Mouse (Mus musculus): ENCODE data around the gene Spo11. TPM values are rescaled to one million over a fixed set of nuclear protein-coding genes. Genes with fewer than 3 reads are reported as not detected.

The Spo11 gene
- polyA plus RNA-seq, 1 experiment from 2014 or later = 1.8 TPM

GRCm38 (mm10) chr2:172996207-172996606 is 18.7 kb downstream of the Spo11 start:
- WGBS = 26% methylated on average over 4 of the region's 4 CpGs
- no peaks in the 10 kb centered on the region for H3K36me3 ChIP-seq (ENCODE audit: control insufficient read depth, insufficient read depth, low read length)
- H3K4me2 ChIP-seq (ENCODE audit: low read length) = no peak overlapping the region
- no peak overlapping the region for H3K9ac ChIP-seq (ENCODE audit: low read depth, low read length)
- no peaks in the 10 kb centered on the region for H3K9me3 ChIP-seq (ENCODE audit: control insufficient read depth, low read length)
- no peaks in the 10 kb centered on the region for H3K27me3 ChIP-seq (replicated peaks; ENCODE audit: control insufficient read depth, insufficient read depth, low read length)
- H3K4me1 ChIP-seq (ENCODE audit: control insufficient read depth, insufficient read depth, low read depth, low read length) = peaks cover 5% of the 10 kb centered on the region
- no peak overlapping the region for H3K27ac ChIP-seq (ENCODE audit: low read depth, low read length)
- no peak for ATAC-seq
- no peak overlapping the region for H3K4me3 ChIP-seq (ENCODE audit: low read length)

DNA sequence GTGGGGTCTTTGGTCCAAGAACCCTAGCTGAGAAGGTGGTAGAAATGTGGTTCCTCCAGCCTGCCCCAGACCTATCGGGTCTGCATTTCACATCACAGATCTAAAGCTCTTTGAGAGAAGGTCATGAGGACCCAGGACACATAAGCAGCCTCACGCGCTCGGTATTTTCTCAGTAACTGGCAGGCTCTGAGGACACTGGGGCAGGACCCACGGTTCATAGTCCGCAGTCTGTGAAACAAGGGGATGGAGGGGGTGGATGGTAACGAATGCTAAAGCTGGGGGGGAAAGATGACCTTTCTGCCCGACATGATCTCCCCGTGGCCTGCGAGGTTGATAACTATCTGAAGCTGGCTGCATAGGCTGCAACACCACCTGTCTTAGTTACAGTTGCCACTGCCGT is 20.2 kb downstream of the Spo11 start:
- Histone ChIP-seq H3K9me3 (ENCODE audit: control insufficient read depth, low read length) (no peaks in the 10 kb centered on the region), H3K4me1 (ENCODE audit: control insufficient read depth, insufficient read depth, low read depth, low read length) (peaks cover 9% of the 10 kb centered on the region), H3K4me2 (ENCODE audit: low read length) (no peak overlapping the region), H3K4me3 (ENCODE audit: low read length) (no peak overlapping the region), H3K36me3 (ENCODE audit: control insufficient read depth, insufficient read depth, low read length) (no peaks in the 10 kb centered on the region), H3K27ac (ENCODE audit: low read depth, low read length) (no peak overlapping the region), H3K9ac (ENCODE audit: low read depth, low read length) (no peak overlapping the region), H3K27me3 (replicated peaks; ENCODE audit: control insufficient read depth, insufficient read depth, low read length) (no peaks in the 10 kb centered on the region)
- no peak for ATAC-seq
- 69% methylated on average over 11 of the region's 11 CpGs for WGBS

GRCm38 (mm10) chr2:172998478-172998877 is 21.0 kb downstream of the Spo11 start:
- H3K4me1 ChIP-seq (ENCODE audit: control insufficient read depth, insufficient read depth, low read depth, low read length) = peaks cover 9% of the 10 kb centered on the region
- no peaks in the 10 kb centered on the region for H3K27me3 ChIP-seq (replicated peaks; ENCODE audit: control insufficient read depth, insufficient read depth, low read length)
- H3K27ac ChIP-seq (ENCODE audit: low read depth, low read length) = no peak overlapping the region
- H3K9ac ChIP-seq (ENCODE audit: low read depth, low read length) = no peak overlapping the region
- H3K36me3 ChIP-seq (ENCODE audit: control insufficient read depth, insufficient read depth, low read length) = peaks cover 1% of the 10 kb centered on the region; the same call in 1 of the 2 replicates
- no peaks in the 10 kb centered on the region for H3K9me3 ChIP-seq (ENCODE audit: control insufficient read depth, low read length)
- no peak overlapping the region for H3K4me2 ChIP-seq (ENCODE audit: low read length)
- H3K4me3 ChIP-seq (ENCODE audit: low read length) = no peak overlapping the region
- ATAC-seq = no peak
- 67% methylated on average over 7 of the region's 7 CpGs for WGBS

GRCm38 (mm10) chr2:172999630-173000284 is 22.3 kb downstream of the Spo11 start, which contains the start of gene Rae1:
TSS of gene Rae1 (plus strand) at chr2:173000117.
- ATAC-seq = peak; percentile 97
- under 1% methylated on average over 45 of the region's 45 CpGs for WGBS
- Histone ChIP-seq H3K4me1 (ENCODE audit: control insufficient read depth, insufficient read depth, low read depth, low read length) (peaks cover 9% of the 10 kb centered on the region), H3K9ac (ENCODE audit: low read depth, low read length) (peak within 1 kb of the TSS; percentile 93), H3K27ac (ENCODE audit: low read depth, low read length) (peak within 1 kb of the TSS; percentile 85), H3K36me3 (ENCODE audit: control insufficient read depth, insufficient read depth, low read length) (peaks cover 14% of the 10 kb centered on the region), H3K27me3 (replicated peaks; ENCODE audit: control insufficient read depth, insufficient read depth, low read length) (no peaks in the 10 kb centered on the region), H3K4me2 (ENCODE audit: low read length) (peak within 1 kb of the TSS; percentile 84), H3K9me3 (ENCODE audit: control insufficient read depth, low read length) (no peaks in the 10 kb centered on the region), H3K4me3 (ENCODE audit: low read length) (peak within 1 kb of the TSS; percentile 95)

- H3K9ac ChIP-seq (ENCODE audit: low read depth, low read length) = peak overlapping the region; percentile 93
- 0% methylated on average over 25 of the region's 42 CpGs for WGBS
- peaks cover 9% of the 10 kb centered on the region for H3K4me1 ChIP-seq (ENCODE audit: control insufficient read depth, insufficient read depth, low read depth, low read length)
- peaks cover 18% of the 10 kb centered on the region for H3K36me3 ChIP-seq (ENCODE audit: control insufficient read depth, insufficient read depth, low read length)
- peak overlapping the region; percentile 95 for H3K4me3 ChIP-seq (ENCODE audit: low read length)
- H3K4me2 ChIP-seq (ENCODE audit: low read length) = peak overlapping the region; percentile 84
- peak overlapping the region; percentile 85 for H3K27ac ChIP-seq (ENCODE audit: low read depth, low read length)
- H3K27me3 ChIP-seq (replicated peaks; ENCODE audit: control insufficient read depth, insufficient read depth, low read length) = no peaks in the 10 kb centered on the region
- ATAC-seq = peak; percentile 88
- no peaks in the 10 kb centered on the region for H3K9me3 ChIP-seq (ENCODE audit: control insufficient read depth, low read length)
These were observed 22.8 kb downstream of the Spo11 start for GRCm38 (mm10) chr2:173000285-173000652.

DNA sequence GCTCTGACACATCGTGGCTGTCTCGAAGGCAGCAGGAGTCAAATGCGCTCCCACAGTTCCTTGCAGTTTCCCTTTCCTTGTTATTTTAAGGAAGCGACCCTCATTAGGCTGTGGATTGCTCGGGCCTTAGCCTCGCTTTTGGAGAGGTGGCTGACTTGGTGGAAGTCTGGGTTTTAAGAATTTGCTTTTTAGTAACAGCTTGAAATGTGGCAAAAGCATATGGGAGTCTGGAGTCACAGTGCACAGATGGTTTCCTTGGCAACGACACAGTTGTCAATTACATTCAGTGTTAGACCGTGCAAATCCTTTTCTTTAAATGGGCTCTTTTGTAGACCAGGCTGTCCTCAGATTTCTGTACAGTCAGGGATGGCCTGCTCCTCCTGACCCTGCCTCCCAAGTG is 23.4 kb downstream of the Spo11 start:
- peak overlapping the region; percentile 85 for H3K27ac ChIP-seq (ENCODE audit: low read depth, low read length)
- H3K4me3 ChIP-seq (ENCODE audit: low read length) = peak overlapping the region; percentile 95
- H3K36me3 ChIP-seq (ENCODE audit: control insufficient read depth, insufficient read depth, low read length) = peaks cover 21% of the 10 kb centered on the region
- no peaks in the 10 kb centered on the region for H3K27me3 ChIP-seq (replicated peaks; ENCODE audit: control insufficient read depth, insufficient read depth, low read length)
- H3K4me1 ChIP-seq (ENCODE audit: control insufficient read depth, insufficient read depth, low read depth, low read length) = peaks cover 9% of the 10 kb centered on the region
- H3K9ac ChIP-seq (ENCODE audit: low read depth, low read length) = peak overlapping the region; percentile 93
- 15% methylated on average over 8 of the region's 8 CpGs for WGBS
- no peaks in the 10 kb centered on the region for H3K9me3 ChIP-seq (ENCODE audit: control insufficient read depth, low read length)
- no peak for ATAC-seq
- peak overlapping the region; percentile 84 for H3K4me2 ChIP-seq (ENCODE audit: low read length)

GRCm38 (mm10) chr2:173003737-173004136 is 26.2 kb downstream of the Spo11 start:
- ATAC-seq = no peak
- H3K4me1 ChIP-seq (ENCODE audit: control insufficient read depth, insufficient read depth, low read depth, low read length) = peaks cover 9% of the 10 kb centered on the region
- no peak overlapping the region for H3K4me2 ChIP-seq (ENCODE audit: low read length)
- H3K36me3 ChIP-seq (ENCODE audit: control insufficient read depth, insufficient read depth, low read length) = peaks cover 36% of the 10 kb centered on the region
- H3K27ac ChIP-seq (ENCODE audit: low read depth, low read length) = no peak overlapping the region
- H3K9ac ChIP-seq (ENCODE audit: low read depth, low read length) = no peak overlapping the region
- H3K9me3 ChIP-seq (ENCODE audit: control insufficient read depth, low read length) = no peaks in the 10 kb centered on the region
- WGBS = 93% methylated on average over 8 of the region's 8 CpGs
- no peaks in the 10 kb centered on the region for H3K27me3 ChIP-seq (replicated peaks; ENCODE audit: control insufficient read depth, insufficient read depth, low read length)
- H3K4me3 ChIP-seq (ENCODE audit: low read length) = no peak overlapping the region

DNA sequence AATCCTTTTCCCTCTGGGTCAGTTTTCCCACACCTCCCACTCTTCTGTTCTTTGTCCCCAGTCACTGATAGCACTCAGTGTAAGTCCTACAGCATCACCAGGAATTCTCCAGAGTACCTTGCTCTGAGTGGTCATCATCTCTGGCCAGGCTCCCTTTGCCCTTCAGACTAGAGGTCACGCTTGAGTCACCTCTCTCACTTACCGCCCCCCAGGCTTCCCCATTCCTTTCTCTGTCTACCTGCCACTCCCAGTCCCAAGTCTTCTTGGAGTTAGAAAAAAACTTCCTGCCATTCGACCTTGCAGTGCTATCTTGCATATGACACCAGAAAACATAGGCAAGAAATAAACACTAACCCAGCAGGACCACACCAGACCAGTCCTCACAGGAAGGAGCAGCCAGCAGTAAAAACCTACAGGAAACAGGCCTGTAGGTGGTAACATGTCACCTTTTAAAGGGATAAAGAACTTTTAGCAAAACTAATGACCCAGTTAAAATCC is 32.8 kb downstream of the Spo11 start:
- Histone ChIP-seq H3K4me3 (ENCODE audit: low read length) (no peak overlapping the region), H3K9me3 (ENCODE audit: control insufficient read depth, low read length) (no peaks in the 10 kb centered on the region), H3K4me1 (ENCODE audit: control insufficient read depth, insufficient read depth, low read depth, low read length) (no peaks in the 10 kb centered on the region), H3K4me2 (ENCODE audit: low read length) (no peak overlapping the region), H3K27ac (ENCODE audit: low read depth, low read length) (no peak overlapping the region), H3K9ac (ENCODE audit: low read depth, low read length) (no peak overlapping the region), H3K27me3 (replicated peaks; ENCODE audit: control insufficient read depth, insufficient read depth, low read length) (no peaks in the 10 kb centered on the region), H3K36me3 (ENCODE audit: control insufficient read depth, insufficient read depth, low read length) (peaks cover 57% of the 10 kb centered on the region)
- no peak for ATAC-seq
- 77% methylated on average over 3 of the region's 3 CpGs for WGBS

GRCm38 (mm10) chr2:173011440-173011839 is 33.9 kb downstream of the Spo11 start:
- H3K4me1 ChIP-seq (ENCODE audit: control insufficient read depth, insufficient read depth, low read depth, low read length) = no peaks in the 10 kb centered on the region
- no peak for ATAC-seq
- no peak overlapping the region for H3K4me3 ChIP-seq (ENCODE audit: low read length)
- WGBS = 98% methylated on average over 8 of the region's 8 CpGs
- peaks cover 54% of the 10 kb centered on the region for H3K36me3 ChIP-seq (ENCODE audit: control insufficient read depth, insufficient read depth, low read length)
- H3K27me3 ChIP-seq (replicated peaks; ENCODE audit: control insufficient read depth, insufficient read depth, low read length) = no peaks in the 10 kb centered on the region
- no peak overlapping the region for H3K9ac ChIP-seq (ENCODE audit: low read depth, low read length)
- H3K27ac ChIP-seq (ENCODE audit: low read depth, low read length) = no peak overlapping the region
- no peak overlapping the region for H3K4me2 ChIP-seq (ENCODE audit: low read length)
- H3K9me3 ChIP-seq (ENCODE audit: control insufficient read depth, low read length) = no peaks in the 10 kb centered on the region

All from hindbrain, embryonic 16.5 days (tissue).